Mouse (Mus musculus): ENCODE results near the gene Itprip. TPM values are rescaled to one million over a fixed set of nuclear protein-coding genes. Genes with fewer than 3 reads are reported as not detected.

The Itprip gene
- total and polyA plus RNA-seq, 2 experiments from 2014 or later, result 1.5 to 3.5 TPM

- ATAC-seq (ENCODE audit: low FRiP score), result no peak
- WGBS, result 75% methylated on average over 15 of the region's 15 CpGs
Measured at GRCm38 (mm10) chr19:47876252-47876651, 42.8 kb downstream of the Itprip start.

DNA sequence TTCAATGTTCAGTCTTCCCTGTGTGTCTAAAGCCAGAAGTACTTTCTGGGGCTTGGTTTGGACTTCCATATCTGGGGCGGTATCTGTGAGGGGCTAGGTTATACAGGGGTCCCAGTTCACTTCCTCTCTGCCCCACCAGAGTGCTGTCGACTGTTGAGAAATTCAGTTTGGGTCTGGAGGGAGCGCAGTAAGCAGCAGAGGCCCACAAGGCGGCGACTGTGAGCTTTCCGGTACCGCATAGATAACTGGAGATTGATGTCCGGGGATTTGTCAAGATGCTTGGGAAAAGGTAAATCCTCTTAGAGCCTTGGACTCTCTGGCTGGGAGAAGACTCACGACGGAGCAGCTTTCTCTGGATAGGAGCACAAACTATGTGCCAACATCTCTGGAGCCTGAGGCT is 47.6 kb downstream of the Itprip start:
- 0 out of 2 replicates have a peak, but pooled peaks cover 4% of the 10 kb centered on the region for H3K27me3 ChIP-seq (ENCODE audit: insufficient read depth, low read length)
- H3K27ac ChIP-seq (ENCODE audit: low read depth, low read length), result no peak overlapping the region
- no peaks in the 10 kb centered on the region for H3K36me3 ChIP-seq (ENCODE audit: insufficient read depth, low read length)
- no peaks in the 10 kb centered on the region for H3K4me1 ChIP-seq (ENCODE audit: insufficient read depth, low read length)
- peak; percentile 65 for TF ChIP-seq CTCF (IDR thresholded peaks at IDR 0.05)
- WGBS, result 16% methylated on average over 10 of the region's 10 CpGs
- H3K9me3 ChIP-seq (ENCODE audit: low read length), result no peaks in the 10 kb centered on the region
- DNase-seq (ENCODE audit: low spot score) (no peak), ATAC-seq (ENCODE audit: low FRiP score) (no peak)
- H3K4me2 ChIP-seq (ENCODE audit: low read depth, low read length, poor library complexity, severe bottlenecking), result no peak overlapping the region
- no peak overlapping the region for H3K4me3 ChIP-seq (ENCODE audit: low read depth, low read length)
- no peak overlapping the region for H3K9ac ChIP-seq (replicated peaks; ENCODE audit: low read length, poor library complexity, severe bottlenecking)

More at GRCm38 (mm10) chr19:47876252-47876651, 42.8 kb downstream of the Itprip start:
- H3K4me3 ChIP-seq (ENCODE audit: low read depth, low read length), result no peak overlapping the region
- H3K4me1 ChIP-seq (ENCODE audit: insufficient read depth, low read length), result no peaks in the 10 kb centered on the region
- H3K9ac ChIP-seq (replicated peaks; ENCODE audit: low read length, poor library complexity, severe bottlenecking), result no peak overlapping the region
- no peak for TF ChIP-seq CTCF (IDR thresholded peaks at IDR 0.05)
- H3K27ac ChIP-seq (ENCODE audit: low read depth, low read length), result no peak overlapping the region
- H3K9me3 ChIP-seq (ENCODE audit: low read length), result no peaks in the 10 kb centered on the region
- H3K36me3 ChIP-seq (ENCODE audit: insufficient read depth, low read length), result no peaks in the 10 kb centered on the region
- no peaks in the 10 kb centered on the region; the same call in 1 of the 2 replicates for H3K27me3 ChIP-seq (ENCODE audit: insufficient read depth, low read length)
- DNase-seq (ENCODE audit: low spot score), result no peak
- H3K4me2 ChIP-seq (ENCODE audit: low read depth, low read length, poor library complexity, severe bottlenecking), result no peak overlapping the region

GRCm38 (mm10) chr19:47870102-47870666 is 48.9 kb downstream of the Itprip start:
- Histone ChIP-seq H3K4me2 (ENCODE audit: low read depth, low read length, poor library complexity, severe bottlenecking) (no peak overlapping the region), H3K4me3 (ENCODE audit: low read depth, low read length) (no peak overlapping the region), H3K9me3 (ENCODE audit: low read length) (no peaks in the 10 kb centered on the region), H3K4me1 (ENCODE audit: insufficient read depth, low read length) (no peaks in the 10 kb centered on the region), H3K36me3 (ENCODE audit: insufficient read depth, low read length) (no peaks in the 10 kb centered on the region), H3K27ac (ENCODE audit: low read depth, low read length) (no peak overlapping the region), H3K27me3 (ENCODE audit: insufficient read depth, low read length) (0 out of 2 replicates have a peak, but pooled peaks cover 4% of the 10 kb centered on the region), H3K9ac (replicated peaks; ENCODE audit: low read length, poor library complexity, severe bottlenecking) (no peak overlapping the region)
- DNase-seq (ENCODE audit: low spot score) (no peak), ATAC-seq (ENCODE audit: low FRiP score) (no peak)
- 79% methylated on average over 7 of the region's 7 CpGs for WGBS
- TF ChIP-seq CTCF (IDR thresholded peaks at IDR 0.05), result no peak

- H3K9me3 ChIP-seq (ENCODE audit: low read length), result no peaks in the 10 kb centered on the region
- ATAC-seq (ENCODE audit: low FRiP score) (no peak), DNase-seq (ENCODE audit: low spot score) (no peak)
- no peak overlapping the region for H3K9ac ChIP-seq (replicated peaks; ENCODE audit: low read length, poor library complexity, severe bottlenecking)
- H3K4me1 ChIP-seq (ENCODE audit: insufficient read depth, low read length), result peaks cover 5% of the 10 kb centered on the region; the same call in 1 of the 2 replicates
- no peak overlapping the region for H3K27ac ChIP-seq (ENCODE audit: low read depth, low read length)
- TF ChIP-seq CTCF (IDR thresholded peaks at IDR 0.05), result no peak
- H3K27me3 ChIP-seq (ENCODE audit: insufficient read depth, low read length), result 0 out of 2 replicates have a peak, but pooled peaks cover 4% of the 10 kb centered on the region
- H3K4me3 ChIP-seq (ENCODE audit: low read depth, low read length), result no peak overlapping the region
- H3K4me2 ChIP-seq (ENCODE audit: low read depth, low read length, poor library complexity, severe bottlenecking), result no peak overlapping the region
- WGBS, result 78% methylated on average over 3 of the region's 3 CpGs
- no peaks in the 10 kb centered on the region for H3K36me3 ChIP-seq (ENCODE audit: insufficient read depth, low read length)
Measured at GRCm38 (mm10) chr19:47869516-47869915, 49.6 kb downstream of the Itprip start.

- Histone ChIP-seq H3K27me3 (ENCODE audit: insufficient read depth, low read length) (0 out of 2 replicates have a peak, but pooled peaks cover 4% of the 10 kb centered on the region), H3K36me3 (ENCODE audit: insufficient read depth, low read length) (0 out of 2 replicates have a peak, but pooled peaks cover 3% of the 10 kb centered on the region), H3K4me2 (ENCODE audit: low read depth, low read length, poor library complexity, severe bottlenecking) (no peak overlapping the region), H3K4me1 (ENCODE audit: insufficient read depth, low read length) (peaks cover 5% of the 10 kb centered on the region; the same call in 1 of the 2 replicates), H3K9me3 (ENCODE audit: low read length) (no peaks in the 10 kb centered on the region), H3K27ac (ENCODE audit: low read depth, low read length) (no peak overlapping the region), H3K4me3 (ENCODE audit: low read depth, low read length) (no peak overlapping the region), H3K9ac (replicated peaks; ENCODE audit: low read length, poor library complexity, severe bottlenecking) (no peak overlapping the region)
- TF ChIP-seq CTCF (IDR thresholded peaks at IDR 0.05), result no peak
- DNase-seq (ENCODE audit: low spot score) (no peak), ATAC-seq (ENCODE audit: low FRiP score) (no peak)
- 81% methylated on average over 4 of the region's 4 CpGs for WGBS
Measured at GRCm38 (mm10) chr19:47868951-47869350, 50.1 kb downstream of the Itprip start.

- TF ChIP-seq CTCF (IDR thresholded peaks at IDR 0.05), result no peak
- Histone ChIP-seq H3K27ac (ENCODE audit: low read depth, low read length) (no peak overlapping the region), H3K4me2 (ENCODE audit: low read depth, low read length, poor library complexity, severe bottlenecking) (no peak overlapping the region), H3K4me1 (ENCODE audit: insufficient read depth, low read length) (peaks cover 5% of the 10 kb centered on the region; the same call in 1 of the 2 replicates), H3K27me3 (ENCODE audit: insufficient read depth, low read length) (0 out of 2 replicates have a peak, but pooled peaks cover 4% of the 10 kb centered on the region), H3K36me3 (ENCODE audit: insufficient read depth, low read length) (0 out of 2 replicates have a peak, but pooled peaks cover 3% of the 10 kb centered on the region), H3K4me3 (ENCODE audit: low read depth, low read length) (no peak overlapping the region), H3K9ac (replicated peaks; ENCODE audit: low read length, poor library complexity, severe bottlenecking) (no peak overlapping the region), H3K9me3 (ENCODE audit: low read length) (no peaks in the 10 kb centered on the region)
- DNase-seq (ENCODE audit: low spot score) (no peak), ATAC-seq (ENCODE audit: low FRiP score) (no peak)
- 73% methylated on average over 4 of the region's 4 CpGs for WGBS
Measured at GRCm38 (mm10) chr19:47867628-47868175, 51.4 kb downstream of the Itprip start.

Measured in midbrain, postnatal 0 days (tissue).